Mouse (Mus musculus) forebrain, embryonic 14.5 days (tissue): ENCODE results near the gene Avil. TPM values are rescaled to one million over a fixed set of nuclear protein-coding genes. Genes with fewer than 3 reads are reported as not detected.
A peak's percentile ranks its signal among the peaks of the same experiment; 100 is the strongest.

Source experiments
- ATAC-seq: fragments of 200-750 bp; cut with Nextera tagmentation; 2 replicates; pipeline ENCODE4 v1.8.0; 2017; ENCODE audit warnings: mild to moderate bottlenecking, moderate library complexity
- DNase-seq: peaks from one replicate; pipeline ENCODE4 v3.0.0-alpha.2; 2015; ENCODE audit warnings: low spot score
- H3K27ac ChIP-seq: fragments of 300-500 bp; sonication (generic); 2 replicates; pipeline ENCODE4 v1.5.1; 2014; ENCODE audit warnings: low read depth, mild to moderate bottlenecking, control low read depth, low read length, moderate library complexity
- H3K27me3 ChIP-seq: fragments of 300-500 bp; sonication (generic); replicated peaks from 2 replicates; pipeline ENCODE4 v1.6.1; 2014; ENCODE audit warnings: low read length, control low read depth, mixed read lengths; ENCODE audit not compliant: control insufficient read depth, insufficient read depth
- H3K36me3 ChIP-seq: fragments of 300-500 bp; sonication (generic); 2 replicates; pipeline ENCODE4 v1.6.1; 2014; ENCODE audit warnings: low read length, control low read depth; ENCODE audit not compliant: control insufficient read depth, insufficient read depth
- H3K4me1 ChIP-seq: fragments of 300-500 bp; sonication (generic); 2 replicates; pipeline ENCODE4 v1.6.1; 2014; ENCODE audit warnings: antibody characterized with exemption, low read length, control low read depth; ENCODE audit not compliant: control insufficient read depth, insufficient read depth
- H3K4me2 ChIP-seq: fragments of 300-500 bp; sonication (generic); 2 replicates; pipeline ENCODE4 v1.6.1; 2014; ENCODE audit warnings: mild to moderate bottlenecking, control low read depth, low read length
- H3K4me3 ChIP-seq: fragments of 300-500 bp; sonication (generic); 2 replicates; pipeline ENCODE4 v1.5.1; 2014; ENCODE audit warnings: low read depth, low read length, control low read depth
- H3K9ac ChIP-seq: fragments of 300-500 bp; sonication (generic); 2 replicates; pipeline ENCODE4 v1.6.1; 2014; ENCODE audit warnings: mild to moderate bottlenecking, low read length, control low read depth, moderate library complexity
- H3K9me3 ChIP-seq: fragments of 300-500 bp; sonication (generic); replicated peaks from 2 replicates; pipeline ENCODE4 v1.6.1; 2016; ENCODE audit warnings: low read length, control low read depth, mixed read lengths; ENCODE audit not compliant: control insufficient read depth
- WGBS: fragments of 180-500 bp; shearing (Covaris S2); extraction: QIAGEN DNeasy Blood & Tissue Kit; methylation state at CpG from one replicate; pipeline ENCODE4 v1.1.7; 2014; 5-methylcytosine and 5-hydroxymethylcytosine counted together
- polyA plus RNA-seq: library from polyadenylated mRNA; unstranded; fragments of >200 nt; fragmentation: Nextera tagmentation; extraction: Ambion mirVana; gene quantifications from 2 replicates; pipeline ENCODE4 v1.2.1, GENCODE M21; 2014

Gene Avil
- polyA plus RNA-seq, 1 experiment from 2014 or later: 0.70 TPM

DNA sequence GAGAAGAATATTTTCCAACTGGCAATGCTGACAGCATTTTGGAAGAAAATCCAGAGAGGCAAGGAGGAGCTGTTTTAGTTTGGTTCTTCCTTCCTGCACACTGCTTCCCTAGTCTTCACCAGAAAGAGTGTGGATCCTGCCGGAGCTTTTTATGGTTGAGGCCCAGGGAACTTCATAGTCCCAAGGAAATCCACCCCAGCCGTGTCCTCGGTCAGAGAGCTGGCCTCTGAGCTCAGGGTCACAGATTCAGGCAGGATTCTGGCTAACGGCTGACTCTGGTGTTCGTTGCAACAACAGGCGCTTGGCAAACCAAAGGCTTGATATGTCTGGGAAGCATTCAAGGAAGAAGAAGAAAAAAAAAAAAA lies 37.6 kb upstream of the Avil start:
- H3K27ac ChIP-seq: peak overlapping the region; percentile 82
- no peak overlapping the region for H3K4me2 ChIP-seq
- no peak overlapping the region for H3K4me3 ChIP-seq
- H3K4me1 ChIP-seq: peaks cover 3% of the 10 kb centered on the region; the same call in 1 of the 2 replicates
- H3K36me3 ChIP-seq: no peaks in the 10 kb centered on the region
- 51% methylated on average over 6 of the region's 6 CpGs for WGBS
- DNase-seq: no peak
- no peaks in the 10 kb centered on the region for H3K9me3 ChIP-seq
- no peak for ATAC-seq
- H3K9ac ChIP-seq: no peak overlapping the region
- H3K27me3 ChIP-seq: no peaks in the 10 kb centered on the region

DNA sequence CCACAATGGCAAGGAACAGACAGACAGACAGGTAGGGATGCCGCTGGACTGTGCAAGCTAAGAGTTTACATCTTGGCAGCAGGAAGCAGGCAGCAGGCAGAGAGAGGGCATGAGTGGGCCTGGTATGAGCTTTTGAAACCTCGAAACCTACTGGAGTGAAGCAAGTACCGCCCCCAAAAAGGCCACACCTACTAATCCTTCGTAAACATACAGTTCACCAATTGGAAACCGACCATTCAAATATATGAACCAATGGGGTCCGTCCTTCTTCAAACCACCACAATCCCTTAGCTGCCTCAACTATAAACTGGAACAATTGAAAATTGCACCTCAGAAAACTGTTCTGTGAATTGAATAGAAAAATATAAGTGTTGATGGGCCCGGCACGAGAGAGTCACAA lies 36.7 kb upstream of the Avil start:
- Histone ChIP-seq H3K27ac (peak overlapping the region; percentile 82), H3K4me2 (no peak overlapping the region), H3K9me3 (no peaks in the 10 kb centered on the region), H3K4me1 (peaks cover 3% of the 10 kb centered on the region; the same call in 1 of the 2 replicates), H3K4me3 (no peak overlapping the region), H3K36me3 (no peaks in the 10 kb centered on the region), H3K9ac (no peak overlapping the region), H3K27me3 (no peaks in the 10 kb centered on the region)
- 85% methylated on average over 8 of the region's 8 CpGs for WGBS
- DNase-seq (no peak), ATAC-seq (no peak)

DNA sequence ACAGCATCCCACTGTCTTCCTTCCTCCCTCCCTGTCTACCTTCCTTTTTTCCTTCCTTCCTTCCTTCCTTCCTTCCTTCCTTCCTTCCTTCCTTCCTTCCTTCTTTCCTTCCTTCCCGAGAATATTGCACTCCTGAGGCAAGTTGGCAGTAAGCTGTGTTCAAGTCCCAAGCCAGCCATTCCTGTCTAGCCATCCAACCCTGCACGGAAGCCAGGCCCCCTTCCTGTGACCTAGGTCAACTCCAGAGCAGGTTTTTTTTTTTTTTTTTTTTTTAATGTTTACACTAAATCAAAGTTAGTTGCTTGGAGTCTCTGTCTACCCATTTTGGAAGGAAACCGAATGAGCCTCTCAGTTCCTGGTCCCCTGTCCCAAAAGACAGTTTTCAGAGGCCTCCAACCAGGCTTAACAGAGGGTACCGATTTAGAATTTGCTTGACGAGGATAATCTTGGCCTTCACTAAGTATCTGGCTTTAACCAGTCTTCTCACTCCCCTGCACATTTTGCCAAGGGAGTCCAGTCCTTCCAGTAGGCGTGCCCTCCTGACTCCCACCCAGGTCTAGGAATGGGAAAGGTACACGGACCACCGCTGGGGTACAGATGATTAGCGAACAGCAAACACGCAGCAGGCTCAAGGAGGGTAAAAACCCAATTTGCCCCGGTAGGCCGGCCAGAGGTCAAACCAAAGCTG lies 29.0 kb upstream of the Avil start:
- Histone ChIP-seq H3K9ac (no peak overlapping the region), H3K4me2 (peak overlapping the region; percentile 16; the same call in 1 of the 2 replicates), H3K4me3 (no peak overlapping the region), H3K27me3 (no peaks in the 10 kb centered on the region), H3K27ac (no peak overlapping the region), H3K4me1 (peaks cover 6% of the 10 kb centered on the region; the same call in 1 of the 2 replicates), H3K9me3 (no peaks in the 10 kb centered on the region), H3K36me3 (no peaks in the 10 kb centered on the region)
- 13% methylated on average over 12 of the region's 12 CpGs for WGBS
- DNase-seq: no peak
- ATAC-seq: 0 out of 2 replicates have a peak, but pooled peaks have one; percentile 18

DNA sequence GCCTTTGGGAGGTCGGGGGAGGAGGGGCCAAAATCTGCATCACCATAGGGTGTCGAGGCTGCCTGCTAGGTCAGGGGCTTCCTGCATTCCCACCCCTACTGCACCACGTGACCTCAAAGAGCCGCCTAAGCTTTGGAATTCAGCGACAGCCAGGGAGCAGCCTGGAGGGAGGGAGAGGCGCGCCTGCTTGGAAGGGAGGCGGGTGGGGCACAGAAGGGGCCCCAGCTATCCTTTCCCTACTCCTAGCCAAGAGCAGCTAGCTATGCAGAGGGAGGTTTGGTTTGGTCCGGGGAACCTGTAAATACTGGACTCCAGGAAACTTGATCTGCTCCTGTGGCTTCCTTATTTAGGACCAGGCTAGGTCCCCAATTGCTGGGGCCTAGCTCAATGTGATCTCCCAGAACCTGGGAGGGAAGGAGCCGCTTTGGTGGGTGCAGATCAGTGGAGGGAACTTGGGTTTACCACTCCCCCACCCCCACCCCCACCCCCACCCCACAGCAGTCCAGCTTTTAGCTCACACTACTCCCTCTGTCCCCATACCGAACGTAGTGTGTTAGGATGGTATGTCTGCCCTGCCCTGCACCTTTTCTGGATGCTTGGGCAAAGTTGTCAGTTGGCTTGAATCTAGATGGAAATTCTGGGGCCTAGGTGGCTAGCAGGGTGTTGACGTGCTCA lies 28.3 kb upstream of the Avil start:
- Histone ChIP-seq H3K4me2 (peak overlapping the region; percentile 16; the same call in 1 of the 2 replicates), H3K36me3 (no peaks in the 10 kb centered on the region), H3K9me3 (no peaks in the 10 kb centered on the region), H3K27ac (no peak overlapping the region), H3K9ac (0 out of 2 replicates have a peak overlapping the region, but pooled peaks have one; percentile 33), H3K27me3 (no peaks in the 10 kb centered on the region), H3K4me3 (no peak overlapping the region), H3K4me1 (peaks cover 6% of the 10 kb centered on the region; the same call in 1 of the 2 replicates)
- WGBS: 9% methylated on average over 13 of the region's 13 CpGs
- peak; percentile 71 for ATAC-seq
- peak; percentile 69 for DNase-seq

DNA sequence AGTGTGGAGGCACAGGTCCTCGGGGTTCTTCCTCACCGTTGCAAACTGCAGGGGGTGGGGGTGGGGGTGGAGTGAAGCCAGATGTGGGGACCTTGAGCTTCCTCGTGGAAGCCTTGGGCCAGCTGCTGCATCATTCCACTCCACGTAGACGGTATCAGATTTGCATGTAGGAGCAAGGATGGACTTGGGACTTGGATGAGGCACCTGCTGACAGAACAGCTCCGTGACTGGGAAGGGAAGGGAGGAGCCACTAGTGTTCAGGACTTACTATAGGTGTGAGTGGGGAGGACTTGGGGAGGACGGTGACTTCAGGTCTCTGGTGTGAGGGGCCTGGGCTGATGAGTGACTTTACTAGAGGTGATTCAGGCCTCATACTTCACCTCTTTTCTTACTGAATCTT lies 27.5 kb upstream of the Avil start:
- ATAC-seq (no peak), DNase-seq (no peak)
- WGBS: 35% methylated on average over 7 of the region's 7 CpGs
- Histone ChIP-seq H3K4me2 (no peak overlapping the region), H3K27me3 (no peaks in the 10 kb centered on the region), H3K27ac (no peak overlapping the region), H3K36me3 (no peaks in the 10 kb centered on the region), H3K4me3 (no peak overlapping the region), H3K4me1 (peaks cover 8% of the 10 kb centered on the region; the same call in 1 of the 2 replicates), H3K9ac (no peak overlapping the region), H3K9me3 (no peaks in the 10 kb centered on the region)

DNA sequence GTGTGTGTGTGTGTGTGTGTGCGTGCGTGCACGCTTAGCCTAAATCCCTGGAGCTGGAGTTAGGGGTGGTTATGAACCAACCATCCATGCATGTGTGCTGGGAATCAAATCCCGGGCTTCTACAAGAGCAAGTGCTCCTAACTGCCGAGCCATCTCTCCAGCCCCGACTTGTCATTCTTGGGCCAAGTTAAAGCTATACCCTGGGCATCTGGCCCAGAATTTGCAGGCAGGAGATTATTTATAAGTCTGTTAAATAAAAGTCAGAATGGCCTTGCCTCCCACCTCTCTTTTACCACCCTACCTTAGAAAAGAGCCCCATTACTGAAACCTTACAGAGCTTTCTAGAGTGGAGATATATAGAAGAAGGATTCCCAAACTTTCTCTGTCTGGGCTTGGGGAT lies 24.8 kb upstream of the Avil start:
- Histone ChIP-seq H3K36me3 (no peaks in the 10 kb centered on the region), H3K9ac (no peak overlapping the region), H3K4me1 (peaks cover 12% of the 10 kb centered on the region), H3K9me3 (no peaks in the 10 kb centered on the region), H3K27me3 (no peaks in the 10 kb centered on the region), H3K27ac (no peak overlapping the region), H3K4me2 (no peak overlapping the region), H3K4me3 (no peak overlapping the region)
- WGBS: 93% methylated on average over 6 of the region's 6 CpGs
- ATAC-seq: no peak
- no peak for DNase-seq

DNA sequence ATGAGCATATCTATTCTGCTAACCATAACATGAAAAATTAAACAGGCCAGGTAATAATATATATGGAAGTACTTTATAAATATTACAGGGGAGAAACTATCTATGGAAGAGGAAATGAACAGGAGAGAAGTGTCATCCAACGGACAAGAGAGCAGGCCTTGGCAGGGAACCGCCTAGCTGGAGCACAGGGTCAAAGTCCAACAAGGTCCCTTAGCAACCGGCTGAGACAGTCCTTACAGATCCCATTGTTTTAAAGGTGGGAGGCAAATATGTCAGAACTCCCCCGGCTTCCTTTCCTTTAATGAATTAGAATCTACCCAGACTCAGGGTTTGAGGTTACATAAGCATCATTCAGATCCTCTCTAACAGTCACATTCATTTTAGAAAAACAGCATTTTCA lies 23.4 kb upstream of the Avil start:
- WGBS: 67% methylated on average over 4 of the region's 4 CpGs
- no peaks in the 10 kb centered on the region for H3K27me3 ChIP-seq
- no peak overlapping the region for H3K4me2 ChIP-seq
- H3K4me3 ChIP-seq: no peak overlapping the region
- ATAC-seq (no peak), DNase-seq (no peak)
- H3K9ac ChIP-seq: no peak overlapping the region
- H3K9me3 ChIP-seq: no peaks in the 10 kb centered on the region
- peaks cover 21% of the 10 kb centered on the region for H3K4me1 ChIP-seq
- H3K27ac ChIP-seq: no peak overlapping the region
- peaks cover under 1% of the 10 kb centered on the region; the same call in 1 of the 2 replicates for H3K36me3 ChIP-seq

DNA sequence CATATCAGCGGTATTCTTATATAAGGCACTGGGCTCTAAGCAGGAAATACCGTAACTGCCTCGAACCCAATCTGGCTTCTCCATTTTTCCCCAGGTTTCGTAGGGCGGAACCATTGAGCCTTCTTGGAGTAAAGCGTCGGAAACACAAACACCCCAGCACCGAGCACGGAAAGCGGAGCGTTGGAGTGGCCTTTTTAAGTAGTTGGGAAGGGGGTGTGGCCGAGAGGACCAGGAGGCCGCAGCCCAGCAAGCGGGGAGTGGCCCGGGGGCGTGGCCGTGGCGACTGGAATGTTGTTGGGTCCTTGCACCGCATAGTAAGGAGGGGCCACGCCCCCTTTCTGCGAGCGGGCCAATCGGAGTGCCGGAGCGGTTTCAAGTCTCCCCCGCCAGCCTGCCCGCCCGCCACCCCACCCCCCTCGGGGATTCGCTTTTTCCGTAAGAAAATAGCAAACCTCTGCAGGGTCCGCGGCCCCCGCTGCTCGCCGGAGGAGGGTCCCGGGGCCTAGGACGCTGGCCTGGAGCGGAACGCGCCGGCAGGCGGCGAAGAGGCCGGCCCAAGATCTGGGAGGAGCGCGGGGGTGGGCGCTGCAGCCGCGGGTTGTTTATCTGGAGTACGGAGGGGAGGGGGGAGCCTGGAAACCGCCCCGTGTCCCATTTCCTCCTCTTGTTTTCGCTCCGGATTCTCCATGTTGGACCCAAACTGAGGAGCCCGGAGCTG lies 22.1 kb upstream of the Avil start, which contains the start of gene Ctdsp2:
Gene Ctdsp2 (plus strand): TSS at position 441 of the 718 bp plus-strand sequence.
- peaks cover 5% of the 10 kb centered on the region for H3K36me3 ChIP-seq
- H3K4me3 ChIP-seq: peak within 1 kb of the TSS; percentile 99
- H3K4me2 ChIP-seq: peak within 1 kb of the TSS; percentile 91
- H3K9ac ChIP-seq: peak within 1 kb of the TSS; percentile 96
- DNase-seq (peak; percentile 99), ATAC-seq (peak; percentile 92)
- no peaks in the 10 kb centered on the region for H3K27me3 ChIP-seq
- under 1% methylated on average over 56 of the region's 56 CpGs for WGBS
- H3K27ac ChIP-seq: peak within 1 kb of the TSS; percentile 100
- H3K9me3 ChIP-seq: no peaks in the 10 kb centered on the region
- H3K4me1 ChIP-seq: peaks cover 32% of the 10 kb centered on the region
